Mouse (Mus musculus): ENCODE data around the gene Smagp.

- TF ChIP-seq CTCF (conservative IDR thresholded peaks at IDR 0.05; ENCODE audit: insufficient read depth, insufficient read length, low read depth, low read length) (no peak), POLR2A (IDR thresholded peaks at IDR 0.05; ENCODE audit: low read depth, low read length) (no peak)
These were observed 37.9 kb downstream of the Smagp start for GRCm38 (mm10) chr15:100598883-100599275.
